Mouse (Mus musculus) ES-E14 (cell line): ENCODE data around the gene Ptprj. TPM values are rescaled to one million over a fixed set of nuclear protein-coding genes. Genes with fewer than 3 reads are reported as not detected.

ENCODE experiments used
- DNase-seq: peaks from one replicate; pipeline ENCODE4 v3.0.0-alpha.2; 2013; ENCODE audit warnings: low read depth, low spot score
- H3K27ac ChIP-seq: 2 replicates; pipeline ENCODE4 v1.5.1; 2012; ENCODE audit warnings: low read depth, mild to moderate bottlenecking, low read length, moderate library complexity, mixed read lengths; ENCODE audit not compliant: poor library complexity, insufficient read depth, severe bottlenecking
- H3K36me3 ChIP-seq: 2 replicates; pipeline ENCODE4 v1.6.1; 2012; ENCODE audit warnings: mild to moderate bottlenecking, low read length, moderate library complexity, mixed read lengths; ENCODE audit not compliant: control insufficient read depth, poor library complexity, insufficient read depth, severe bottlenecking
- H3K4me1 ChIP-seq, 2 experiments: fragments of 150-350 bp in 1 of 2; sonication (generic) in 1 of 2; 2 replicates each; pipeline ENCODE4 v1.6.1; 2012; ENCODE audit warnings: low read length in 2 of 2, mild to moderate bottlenecking in 1 of 2, mixed read lengths in 1 of 2; ENCODE audit not compliant: control insufficient read depth in 2 of 2, insufficient read depth in 2 of 2, poor library complexity in 1 of 2
- H3K4me3 ChIP-seq, 2 experiments: fragments of 150-350 bp in 1 of 2; sonication (generic) in 1 of 2; 2 replicates each; pipeline ENCODE4 v1.5.1; 2012; ENCODE audit warnings: low read length in 2 of 2, low read depth in 1 of 2, mild to moderate bottlenecking in 1 of 2, mixed read lengths in 1 of 2; ENCODE audit not compliant: insufficient read depth in 1 of 2, poor library complexity in 1 of 2, severe bottlenecking in 1 of 2
- H3K9ac ChIP-seq: 2 replicates; pipeline ENCODE4 v1.6.1; 2012; ENCODE audit warnings: low read depth, mild to moderate bottlenecking, low read length, mixed read lengths; ENCODE audit not compliant: poor library complexity, insufficient read depth, severe bottlenecking
- H3K9me3 ChIP-seq: fragments of 150-350 bp; sonication (generic); 2 replicates; pipeline ENCODE4 v1.6.1; 2012; ENCODE audit warnings: low read depth, mild to moderate bottlenecking, low read length; ENCODE audit not compliant: control insufficient read depth, insufficient read depth
- CHD2 ChIP-seq: IDR thresholded peaks from 2 replicates; pipeline ENCODE4 v1.6.1; 2014; ENCODE audit warnings: mild to moderate bottlenecking, low read depth, low read length, inconsistent platforms
- HCFC1 ChIP-seq: IDR thresholded peaks from 2 replicates; pipeline ENCODE4 v1.6.1; 2012; ENCODE audit warnings: low read length, inconsistent platforms, borderline replicate concordance; ENCODE audit not compliant: insufficient read depth
- MAFK ChIP-seq: IDR thresholded peaks from 2 replicates; pipeline ENCODE4 v1.6.1; 2014; ENCODE audit warnings: mild to moderate bottlenecking, low read depth, low read length, inconsistent platforms; ENCODE audit not compliant: insufficient read depth
- ZC3H11A ChIP-seq: IDR thresholded peaks from 2 replicates; pipeline ENCODE4 v1.6.1; 2012; ENCODE audit warnings: low read depth, mild to moderate bottlenecking, inconsistent platforms, low read length, borderline replicate concordance
- ZNF384 ChIP-seq: IDR thresholded peaks from 2 replicates; pipeline ENCODE4 v1.6.1; 2012; ENCODE audit warnings: low read depth, low read length, inconsistent platforms
- in situ Hi-C, 2 experiments: fragments of 600-800 bp; cut with MboI; formaldehyde crosslinking; loops; one replicate each; pipeline ENCODE4 v1.15.1; 2025; ENCODE audit warnings: low sequenced_read_pairs in 2 of 2, inconsistent platforms in 1 of 2; ENCODE audit not compliant: unreplicated experiment in 2 of 2
- total RNA-seq: library from RNA; depleted of rRNA; stranded (reverse); fragments of 300-350 nt; gene quantifications from 2 replicates; pipeline ENCODE4 v1.2.3, GENCODE M21; 2012

Ptprj gene
- total RNA-seq, 1 experiment = 10.7 TPM

DNA sequence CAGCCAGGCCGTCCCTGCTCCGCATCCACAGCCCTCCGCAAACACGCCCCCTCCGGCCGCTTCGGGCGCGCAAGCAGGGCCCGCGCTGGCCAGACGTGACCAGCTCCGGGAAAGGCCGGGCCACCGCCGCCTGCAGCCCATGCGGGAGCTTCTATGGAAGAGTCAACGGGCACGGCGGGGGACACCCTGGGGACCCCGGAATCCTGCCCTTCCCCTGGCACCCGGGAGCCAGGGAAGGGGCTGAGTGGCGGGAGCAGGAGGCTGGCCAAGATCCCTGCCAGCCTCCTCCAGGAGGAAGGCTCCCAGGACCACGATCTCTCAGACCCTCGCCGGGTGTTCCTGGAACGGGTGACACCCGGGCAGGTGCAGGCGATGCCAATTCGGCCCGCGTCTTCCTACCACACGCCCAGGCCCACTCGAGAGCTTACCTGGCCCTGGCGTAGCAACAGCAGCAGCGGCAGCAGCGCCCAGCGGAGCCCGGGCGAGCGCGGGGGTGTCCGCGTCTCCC, 665 bp downstream of the Ptprj start:
- TF ChIP-seq ZNF384 = no peak
- TF ChIP-seq HCFC1 = no peak
- TF ChIP-seq ZC3H11A = no peak
- TF ChIP-seq CHD2 = no peak
- TF ChIP-seq MAFK = no peak
- no peak for DNase-seq
- in situ Hi-C loops = no loop called here
- H3K27ac ChIP-seq = no peak overlapping the region
- H3K4me3 ChIP-seq = peak overlapping the region; percentile 86 to 96
- peak overlapping the region; percentile 76 for H3K9ac ChIP-seq
- H3K36me3 ChIP-seq = no peaks in the 10 kb centered on the region
- H3K4me1 ChIP-seq = peaks cover 0 to 7% of the 10 kb centered on the region in 2 experiments; a peak in 1 of 4 replicates
- H3K9me3 ChIP-seq = no peaks in the 10 kb centered on the region

DNA sequence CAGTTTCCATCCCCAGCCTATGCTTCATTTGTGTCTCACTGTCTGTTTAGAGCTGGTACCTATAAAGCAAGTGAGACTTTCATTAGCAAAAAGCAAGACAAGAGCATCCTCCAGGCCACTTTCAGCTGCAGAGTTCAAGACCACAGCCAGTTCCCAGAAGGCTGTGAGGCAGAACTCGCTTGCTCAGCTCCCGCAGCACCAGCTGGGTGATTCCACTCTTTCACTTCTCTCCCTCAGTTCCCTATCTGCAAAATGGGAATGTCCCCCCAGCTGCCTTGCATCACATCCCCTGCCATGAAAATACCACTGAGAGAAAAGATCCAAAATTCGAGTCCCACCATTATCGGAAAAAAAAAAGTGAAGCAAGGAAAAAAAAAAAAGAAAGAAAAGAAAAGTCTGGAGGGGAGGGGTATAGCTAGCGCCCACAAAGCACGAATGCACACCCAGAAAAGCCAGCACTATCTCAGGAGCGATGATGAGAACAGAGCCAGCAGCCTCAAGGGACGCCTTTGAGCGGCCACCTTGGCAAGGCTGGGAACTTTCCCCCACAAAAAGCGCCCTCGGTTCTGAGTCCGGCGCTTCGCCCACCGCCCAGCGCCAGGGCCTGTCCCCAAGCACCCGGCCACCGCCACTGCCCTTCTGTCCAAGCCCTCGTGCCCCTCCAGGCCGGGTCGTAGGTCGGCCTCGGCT, 1.3 kb downstream of the Ptprj start:
- Histone ChIP-seq H3K9ac (peak overlapping the region; percentile 76), H3K4me3 (peak overlapping the region; percentile 86 to 96), H3K27ac (no peak overlapping the region), H3K4me1 (peaks cover 0 to 7% of the 10 kb centered on the region in 2 experiments; a peak in 1 of 4 replicates), H3K9me3 (no peaks in the 10 kb centered on the region), H3K36me3 (no peaks in the 10 kb centered on the region)
- no peak for DNase-seq
- in situ Hi-C loops = no loop called here
- TF ChIP-seq MAFK (no peak), HCFC1 (no peak), CHD2 (no peak), ZC3H11A (no peak), ZNF384 (no peak)

DNA sequence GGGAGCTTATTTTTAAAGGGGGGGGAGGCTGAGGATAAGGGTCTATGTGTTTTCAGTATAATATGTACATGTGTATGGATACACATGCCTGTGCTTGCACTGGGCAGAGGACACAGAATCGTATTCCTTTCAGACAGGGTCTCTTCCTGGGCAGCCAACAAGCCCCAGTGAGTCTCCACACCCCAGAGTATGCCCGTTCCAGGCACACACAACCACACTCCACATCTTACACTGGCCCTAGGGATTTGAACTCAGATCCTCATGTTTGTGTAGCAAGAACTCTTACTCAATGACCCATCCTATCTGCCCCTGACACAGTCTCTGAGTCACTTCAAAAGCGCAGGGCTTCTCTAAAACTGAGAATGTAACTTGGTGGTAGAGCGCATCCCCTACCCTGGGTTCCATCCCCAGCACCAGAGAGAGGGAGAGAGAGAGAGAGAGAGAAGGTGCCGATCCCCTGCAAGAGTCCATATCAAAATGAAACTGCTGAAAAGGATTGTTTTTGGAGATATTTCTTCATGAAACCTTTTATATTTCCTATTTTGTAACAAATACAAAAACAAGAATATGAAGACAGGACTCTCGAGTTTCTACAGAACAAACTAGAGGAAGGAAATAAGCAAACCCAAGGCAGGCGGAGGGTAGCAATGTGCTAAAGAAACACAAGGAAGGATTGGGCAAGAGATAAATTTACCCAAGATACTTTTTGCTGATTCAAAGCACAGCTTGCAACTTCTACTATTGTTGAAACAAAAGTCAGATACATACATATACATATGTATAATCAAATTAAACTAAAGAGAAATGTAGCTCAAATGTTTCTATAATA, 2.8 kb downstream of the Ptprj start:
- Histone ChIP-seq H3K4me1 (peaks cover 0 to 7% of the 10 kb centered on the region in 2 experiments; a peak in 1 of 4 replicates), H3K4me3 (no peak overlapping the region), H3K27ac (no peak overlapping the region), H3K9me3 (no peaks in the 10 kb centered on the region), H3K36me3 (no peaks in the 10 kb centered on the region), H3K9ac (no peak overlapping the region)
- TF ChIP-seq ZC3H11A (no peak), CHD2 (no peak), HCFC1 (no peak), ZNF384 (no peak), MAFK (no peak)
- in situ Hi-C loops = no loop called here
- no peak for DNase-seq

DNA sequence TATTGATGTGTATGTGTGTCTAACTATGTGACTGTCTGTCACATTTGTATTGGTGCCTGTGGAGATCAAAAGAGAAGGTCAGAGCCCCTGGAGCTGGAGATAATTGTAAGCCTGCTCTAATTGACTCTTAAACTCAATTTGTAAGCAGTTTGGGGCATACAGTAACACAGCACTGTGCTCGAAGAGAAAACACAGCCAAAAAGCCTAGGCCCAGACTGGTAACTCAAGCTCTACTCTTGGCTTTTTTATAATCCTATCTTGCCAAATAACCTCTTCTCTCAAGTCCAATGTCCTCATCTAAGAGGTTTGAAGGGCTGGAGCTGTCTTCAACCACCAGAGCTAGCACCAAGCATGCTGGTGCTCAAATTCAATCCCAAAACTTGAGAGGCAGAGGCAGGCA, 3.5 kb downstream of the Ptprj start:
- no peak overlapping the region for H3K27ac ChIP-seq
- in situ Hi-C loops = no loop called here
- TF ChIP-seq MAFK = no peak
- no peak for TF ChIP-seq HCFC1
- TF ChIP-seq ZC3H11A = no peak
- TF ChIP-seq ZNF384 = no peak
- TF ChIP-seq CHD2 = no peak
- H3K36me3 ChIP-seq = no peaks in the 10 kb centered on the region
- H3K4me3 ChIP-seq = no peak overlapping the region
- H3K9ac ChIP-seq = no peak overlapping the region
- no peaks in the 10 kb centered on the region for H3K9me3 ChIP-seq
- DNase-seq = no peak
- H3K4me1 ChIP-seq = peaks cover 0 to 7% of the 10 kb centered on the region in 2 experiments; a peak in 1 of 4 replicates
